Mouse (Mus musculus) right cerebral cortex, postnatal 10 days (tissue): Measurements from ENCODE around the gene Gm7168.
"Not testable (repeated sequence)": the region's sequence is repeated elsewhere in the genome, so short reads cannot be mapped to it uniquely, and the experiment has no call there.

Source experiments
- DNase-seq, 2 experiments: peaks; one replicate each; pipeline ENCODE4 v3.0.0; 2021; ENCODE audit warnings: low spot score in 2 of 2

The Gm7168 gene

GRCm38 (mm10) chr17:13993425-13993824, 45.3 kb downstream of the Gm7168 start:
- DNase-seq = not testable (repeated sequence)
